Mouse (Mus musculus) B cell, adult 67 days (primary cell): ENCODE data around the gene Slc6a17. TPM values are rescaled to one million over a fixed set of nuclear protein-coding genes. Genes with fewer than 3 reads are reported as not detected.

Source experiments
- total RNA-seq, 2 experiments: library from RNA; stranded (reverse); gene quantifications; 4 replicates each; pipeline ENCODE4 v1.2.4; 2023

The Slc6a17 gene
- not detected for total RNA-seq

GRCm38 (mm10) chr3:107517631-107518108 is at the start of gene Slc6a17:
TSS of gene Slc6a17 (minus strand) at chr3:107518018.

GRCm38 (mm10) chr3:107554842-107555241 is 37.0 kb upstream of the Slc6a17 start, which contains the start of gene Ubl4b:
TSS of gene Ubl4b (minus strand) at chr3:107555073.

DNA sequence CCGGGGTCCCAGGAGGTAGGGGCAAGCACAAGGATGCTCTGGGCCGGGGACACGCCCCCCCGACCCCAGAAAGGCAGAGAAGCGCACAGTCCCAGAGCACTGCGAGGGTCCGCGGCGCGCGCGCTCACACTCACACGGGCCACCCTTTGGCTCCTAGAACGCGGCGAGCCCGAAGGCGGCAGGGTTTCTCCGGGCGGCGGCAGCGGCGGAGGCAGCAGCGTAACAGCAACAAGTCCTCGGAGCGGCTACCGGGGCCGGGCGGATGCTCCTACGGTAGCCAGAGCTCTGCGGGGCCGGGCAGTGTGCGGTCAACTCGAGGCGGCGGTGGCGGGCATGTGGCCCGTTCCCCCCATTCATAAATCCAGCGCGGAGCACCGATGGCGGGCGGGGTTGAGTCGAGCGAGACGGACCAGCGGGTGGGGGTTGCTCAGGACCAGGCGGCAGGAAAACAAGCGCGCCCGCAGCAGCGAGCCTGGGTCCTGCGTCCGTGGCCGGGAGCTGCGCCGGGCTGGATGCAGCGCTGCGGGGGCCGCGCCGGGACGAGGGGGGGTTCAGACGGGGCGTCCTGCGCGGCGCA is 58.5 kb downstream of the Slc6a17 start, which contains the start of gene Kcnc4:
Gene Kcnc4, minus strand, starts transcription at position 357 of the 577 bp plus-strand sequence.

Other genes starting within 250 kb of the Slc6a17 start
- gene Lamtor5, start 239.2 kb downstream of the Slc6a17 start, total RNA-seq, result 10 to 100 TPM; 46.0 to 48.8 TPM
- 1 to 10 TPM; 1.1 to 1.3 TPM for gene Slc16a4, start 226.8 kb downstream of the Slc6a17 start, total RNA-seq
- 10 to 100 TPM; 69.7 to 71.6 TPM for gene Rbm15, start 184.3 kb downstream of the Slc6a17 start, total RNA-seq
- gene Kcnc4, start 58.5 kb downstream of the Slc6a17 start, total RNA-seq, result not detected
- not detected for gene Ubl4b, start 37.1 kb upstream of the Slc6a17 start, total RNA-seq
- not detected for gene Alx3, start 77.0 kb upstream of the Slc6a17 start, total RNA-seq
- gene Gm10961, start 113.3 kb upstream of the Slc6a17 start, total RNA-seq, result not detected
- gene Strip1, start 113.7 kb upstream of the Slc6a17 start, total RNA-seq, result 10 to 100 TPM; 56.6 to 59.2 TPM
- gene Ahcyl1, start 178.5 kb upstream of the Slc6a17 start, total RNA-seq, result 10 to 100 TPM; 81.9 to 85.4 TPM
- 10 to 100 TPM in 1 of 2 experiments, 1 to 10 TPM in 1; 5.9 to 10.6 TPM for gene Csf1, start 242.5 kb upstream of the Slc6a17 start, total RNA-seq